Mouse (Mus musculus) liver, postnatal 0 days (tissue): ENCODE results near the gene Esyt3.

Experiments
- CTCF ChIP-seq: sonication (generic); IDR thresholded peaks from 2 replicates; pipeline ENCODE4 v1.5.1; 2016; ENCODE audit warnings: antibody characterized with exemption, low read depth
- EP300 ChIP-seq: IDR thresholded peaks from 2 replicates; pipeline ENCODE4 v1.6.1; 2016; ENCODE audit warnings: antibody characterized with exemption, low read depth, mild to moderate bottlenecking

- TF ChIP-seq EP300: no peak
- TF ChIP-seq CTCF: no peak
These were observed 29.7 kb upstream of the Esyt3 start for GRCm38 (mm10) chr9:99388078-99388477.
